Mouse (Mus musculus) G1E-ER4 (cell line): ENCODE data around the gene Gm21954. TPM values are rescaled to one million over a fixed set of nuclear protein-coding genes. Genes with fewer than 3 reads are reported as not detected.

ENCODE experiments used
- GATA1 ChIP-seq: IDR thresholded peaks from one replicate; pipeline ENCODE4 v1.8.0; 2012; ENCODE audit warnings: low read length, inconsistent platforms
- polyA plus RNA-seq: library from polyadenylated mRNA; stranded (reverse); fragments of >175 nt; gene quantifications from 2 replicates; pipeline ENCODE4 v1.2.3, GENCODE M21; 2012

Gene Gm21954
- polyA plus RNA-seq, 1 experiment: not detected

- no peak for TF ChIP-seq GATA1
Measured at GRCm38 (mm10) chr3:55443271-55443670, 28.7 kb downstream of the Gm21954 start.

GRCm38 (mm10) chr3:55442012-55442645 lies 29.9 kb downstream of the Gm21954 start:
- TF ChIP-seq GATA1: no peak

GRCm38 (mm10) chr3:55440342-55440741 lies 31.7 kb downstream of the Gm21954 start:
- no peak for TF ChIP-seq GATA1

GRCm38 (mm10) chr3:55438824-55439446 lies 33.1 kb downstream of the Gm21954 start:
- TF ChIP-seq GATA1: no peak

- no peak for TF ChIP-seq GATA1
Measured at GRCm38 (mm10) chr3:55434276-55434675, 37.7 kb downstream of the Gm21954 start.

- TF ChIP-seq GATA1: no peak
Measured at GRCm38 (mm10) chr3:55431223-55431622, 40.8 kb downstream of the Gm21954 start.

- no peak for TF ChIP-seq GATA1
Measured at GRCm38 (mm10) chr3:55430022-55430549, 41.9 kb downstream of the Gm21954 start.

GRCm38 (mm10) chr3:55423640-55424397 lies 48.2 kb downstream of the Gm21954 start:
- no peak for TF ChIP-seq GATA1

GRCm38 (mm10) chr3:55420436-55421083 lies 51.5 kb downstream of the Gm21954 start:
- TF ChIP-seq GATA1: no peak

GRCm38 (mm10) chr3:55419334-55419733 lies 52.7 kb downstream of the Gm21954 start:
- no peak for TF ChIP-seq GATA1

GRCm38 (mm10) chr3:55418845-55419244 lies 53.2 kb downstream of the Gm21954 start:
- TF ChIP-seq GATA1: no peak

GRCm38 (mm10) chr3:55415527-55415950 lies 56.5 kb downstream of the Gm21954 start:
- no peak for TF ChIP-seq GATA1

Other genes starting within 250 kb of the Gm21954 start
- gene Dclk1, start 229.8 kb downstream of the Gm21954 start, polyA plus RNA-seq: not detected in 2 replicates